Mouse (Mus musculus): ENCODE results near the gene Olfr123.

Gene Olfr123

DNA sequence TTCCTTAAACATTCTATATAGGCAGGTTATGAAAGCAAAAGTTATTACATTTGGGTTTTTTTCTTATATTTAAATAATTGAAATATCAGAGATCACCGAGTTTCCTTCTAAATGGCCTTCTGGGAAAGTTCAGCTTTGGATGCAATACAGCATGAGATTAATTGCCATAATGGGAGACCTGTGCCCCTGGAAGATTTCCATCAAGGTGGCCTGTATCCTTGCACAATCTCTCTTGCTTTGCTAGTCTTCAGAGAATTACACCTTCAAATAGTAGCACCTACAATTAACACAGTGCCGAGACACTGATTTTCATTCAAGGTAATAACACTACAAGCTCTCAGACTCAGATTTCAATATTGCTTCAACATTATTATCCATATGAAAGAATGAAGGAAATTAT lies at the start of gene Olfr123:
Gene Olfr123, plus strand, starts transcription at position 301 of the 400 bp plus-strand sequence.
- DNase-seq: no peak

DNA sequence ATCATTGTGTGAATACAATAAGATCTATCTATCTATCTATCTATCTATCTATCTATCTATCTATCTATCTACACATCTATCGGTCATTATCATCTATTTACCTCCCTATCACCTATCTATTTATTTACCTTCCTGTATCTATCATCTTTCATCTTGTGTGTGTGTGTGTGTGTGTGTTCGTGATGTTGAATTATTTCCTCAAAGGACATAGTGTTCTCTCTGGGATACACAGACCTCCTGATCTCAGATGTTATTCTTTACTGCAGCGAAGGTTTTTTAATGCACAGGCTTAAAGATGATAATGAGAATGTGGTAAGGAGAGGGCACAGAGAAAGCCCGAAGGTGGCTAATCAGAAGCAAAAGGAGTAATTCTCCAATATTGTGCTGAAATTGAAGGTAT lies 25.0 kb upstream of the Olfr123 start, which contains the start of gene Olfr122:
Gene Olfr122, plus strand, starts transcription at position 301 of the 400 bp plus-strand sequence.
- no peak for DNase-seq

DNA sequence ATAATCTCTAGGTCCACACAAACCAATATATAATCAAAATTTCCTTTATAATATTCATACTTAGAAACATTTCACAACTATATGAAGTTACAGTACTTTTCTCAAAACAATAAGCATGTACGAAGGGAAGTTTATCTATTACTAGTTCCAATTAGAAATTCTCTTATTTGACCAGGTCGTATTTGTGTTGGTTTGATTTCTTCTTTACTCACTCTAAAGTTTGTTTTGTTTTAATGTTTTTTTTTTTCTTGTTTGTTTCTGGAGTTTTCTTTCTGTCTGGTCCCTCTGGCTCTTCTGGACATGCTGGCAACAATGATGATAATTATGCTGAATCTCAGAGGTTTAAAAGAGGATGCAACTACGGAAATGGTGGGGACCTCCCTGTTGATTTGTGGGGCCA lies 6.3 kb downstream of the Olfr123 start, which contains the start of gene Olfr124:
Gene Olfr124, plus strand, starts transcription at position 301 of the 400 bp plus-strand sequence.
- no peak for DNase-seq

DNA sequence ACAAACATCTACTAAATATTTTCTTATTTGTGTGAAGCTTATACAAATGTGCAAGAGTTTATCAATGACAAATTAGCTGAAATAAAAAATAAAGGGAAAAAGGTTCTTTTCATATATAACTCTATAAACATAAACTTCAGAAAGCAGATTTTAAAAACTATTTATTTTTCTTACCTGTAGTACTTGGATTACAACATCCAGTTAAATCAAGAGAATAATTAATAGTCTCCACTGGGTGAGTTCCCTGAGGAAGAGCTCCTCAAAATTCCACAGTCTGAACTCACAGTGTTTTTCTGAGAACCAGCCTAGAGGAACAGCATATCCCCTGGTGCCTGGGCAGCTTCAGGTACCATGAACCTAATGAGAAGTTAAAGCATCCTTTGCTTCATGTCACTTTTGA lies 39.3 kb downstream of the Olfr123 start, which contains the start of gene Olfr125:
Gene Olfr125, plus strand, starts transcription at position 301 of the 400 bp plus-strand sequence.
- DNase-seq: no peak

DNA sequence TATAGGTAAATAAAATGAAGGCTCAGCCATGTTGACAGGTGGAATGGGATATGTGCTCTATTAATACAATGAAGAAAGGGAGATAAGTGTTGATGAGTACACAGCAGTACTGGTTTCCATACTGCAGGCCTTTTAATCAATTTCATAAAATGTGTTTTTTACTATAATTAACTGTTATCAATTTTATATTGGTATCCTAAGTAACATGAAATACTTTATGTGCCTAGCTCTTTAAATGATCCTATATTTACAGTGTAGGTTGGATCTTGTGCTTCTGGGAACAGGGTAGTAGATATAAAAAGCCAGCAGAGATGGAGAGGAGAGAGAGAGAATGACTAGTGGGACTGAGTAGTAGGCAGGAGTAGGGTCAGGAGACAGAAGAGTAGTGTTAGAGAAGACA lies 53.9 kb downstream of the Olfr123 start, which contains the start of gene Olfr126:
Gene Olfr126, plus strand, starts transcription at position 301 of the 400 bp plus-strand sequence.
- no peak for DNase-seq

All from thymus, postnatal 14 days (tissue).